Mouse (Mus musculus): Measurements from ENCODE around the gene Rplp2.

Gene Rplp2

GRCm38 (mm10) chr7:141482531-141483024, 35.4 kb downstream of the Rplp2 start:
- no peak for DNase-seq (ENCODE audit: low spot score)

GRCm38 (mm10) chr7:141483114-141483653, 36.0 kb downstream of the Rplp2 start:
- no peak for DNase-seq (ENCODE audit: low spot score)

- peak; percentile 60 for DNase-seq (ENCODE audit: low spot score)
These were observed 37.3 kb downstream of the Rplp2 start for GRCm38 (mm10) chr7:141484186-141485120.

GRCm38 (mm10) chr7:141485186-141485585, 38.0 kb downstream of the Rplp2 start:
- no peak for DNase-seq (ENCODE audit: low spot score)

GRCm38 (mm10) chr7:141485606-141486005, 38.4 kb downstream of the Rplp2 start:
- DNase-seq (ENCODE audit: low spot score): no peak

- peak; percentile 42 for DNase-seq (ENCODE audit: low spot score)
These were observed 39.1 kb downstream of the Rplp2 start for GRCm38 (mm10) chr7:141486239-141486638.

GRCm38 (mm10) chr7:141487141-141487540, 40.0 kb downstream of the Rplp2 start:
- DNase-seq (ENCODE audit: low spot score): no peak

- DNase-seq (ENCODE audit: low spot score): no peak
These were observed 44.0 kb downstream of the Rplp2 start for GRCm38 (mm10) chr7:141491151-141491550.

- no peak for DNase-seq (ENCODE audit: low spot score)
These were observed 45.6 kb downstream of the Rplp2 start for GRCm38 (mm10) chr7:141492738-141493137.

GRCm38 (mm10) chr7:141493729-141494128, 46.6 kb downstream of the Rplp2 start:
- no peak for DNase-seq (ENCODE audit: low spot score)

- no peak for DNase-seq (ENCODE audit: low spot score)
These were observed 48.2 kb downstream of the Rplp2 start for GRCm38 (mm10) chr7:141495379-141495778.

GRCm38 (mm10) chr7:141495940-141496339, 48.8 kb downstream of the Rplp2 start:
- DNase-seq (ENCODE audit: low spot score): no peak

GRCm38 (mm10) chr7:141497600-141497999, 50.4 kb downstream of the Rplp2 start:
- DNase-seq (ENCODE audit: low spot score): no peak
